19 mouse cellular contexts compared by ENCODE assay signal in genomic region chr15:80112499-80112898, GRCm38 (mm10). TPM values are rescaled to one million over a fixed set of nuclear protein-coding genes. Genes with fewer than 3 reads are reported as not detected.
DNase-seq lines count a peak whose midpoint lies in the region; ATAC-seq and TF ChIP-seq lines count a peak whose summit lies in the region.
"Had no signal": no experiment of that assay in that cellular context is flagged by ENCODE, and none has a peak within 500 bp of the region (broad histone marks: within the 10 kb centered on the region; RNA-seq: fewer than 3 reads in every experiment).

No protein-coding gene starts in this region.

- intact Hi-C loops in heart, postnatal 25 days (cut with DNase I), result no loop called here

- H3K4me3 ChIP-seq in layer of hippocampus, adult 2 months, result no peak overlapping the region
- H3K4me3 ChIP-seq: embryonic facial prominence, embryonic 12.5 days; limb, embryonic 15.5 days had no signal

- H3K27ac ChIP-seq in layer of hippocampus, adult 2 months, result no peak overlapping the region
- H3K27ac ChIP-seq: embryonic facial prominence, embryonic 12.5 days; limb, embryonic 15.5 days had no signal

- no peak for ATAC-seq in CD4-positive, CD25-positive, alpha-beta regulatory T cell, adult 4 months
- 0 out of 2 replicates have a peak, but pooled peaks have one; percentile 26 for ATAC-seq in erythroid progenitor cell, adult 5-6 weeks (replicated peaks; ENCODE audit: low FRiP score, poor library complexity, severe bottlenecking)

- peak; percentile 68 for TF ChIP-seq CTCF in layer of hippocampus, adult 2 months (conservative IDR thresholded peaks at IDR 0.05)

- DNase-seq in CD4-positive, CD25-positive, alpha-beta regulatory T cell, adult 2 months (ENCODE audit: low read depth, low spot score), result peak; percentile 58
- no peak for DNase-seq in layer of hippocampus, adult 2 months (ENCODE audit: low spot score in 2 of 2)
- no peak for DNase-seq in layer of hippocampus, adult 18-20 months (ENCODE audit: low spot score in 2 of 2)
- DNase-seq in A20 (ENCODE audit: low read depth, low spot score), result peak; percentile 53
- no peak for DNase-seq in heart, postnatal 25 days (ENCODE audit: low spot score)
- no peak for DNase-seq in adrenal gland, postnatal 36 days
- DNase-seq: adrenal gland, adult 2 months; cerebellum, postnatal 36 days; gastrocnemius, postnatal 10 days; heart, postnatal 36 days; kidney, postnatal 4 days; lung, postnatal 4 days; right cerebral cortex, postnatal 4 days had no signal

RNA-seq across cellular contexts. Expression of gene Tab1, which starts 20.4 kb away (rescaled TPM):
- polyA plus RNA-seq in CD4-positive, CD25-positive, alpha-beta regulatory T cell, adult 4 months (2017; shearing (Covaris generic)), result 10 to 100 TPM; 12.0 to 39.6 TPM
- total RNA-seq in layer of hippocampus, adult 2 months (2021), result 10 to 100 TPM; 28.2 to 30.2 TPM
- total RNA-seq in layer of hippocampus, adult 18-20 months (2021), result 10 to 100 TPM; 21.2 to 23.4 TPM
- total RNA-seq in erythroid progenitor cell, adult 5-6 weeks (2015; ENCODE audit: low replicate concordance), result 8.6 and 9.2 TPM in 2 replicates
- 22.5 and 26.3 TPM in 2 replicates for total RNA-seq in erythroid progenitor cell, adult 5-6 weeks (2017; ENCODE audit: low replicate concordance)
- total RNA-seq in heart, postnatal 25 days (2021), result 10 to 100 TPM; 23.7 to 26.5 TPM
- 10 to 100 TPM; 11.9 to 18.3 TPM for total RNA-seq in adrenal gland, postnatal 36 days (2021)

RNA-seq across cellular contexts. Expression of gene Rpl3, which starts 20.8 kb away (rescaled TPM):
- 1,000 to 10,000 TPM; 3,782 to 4,433 TPM for polyA plus RNA-seq in CD4-positive, CD25-positive, alpha-beta regulatory T cell, adult 4 months (2017; shearing (Covaris generic))
- total RNA-seq in layer of hippocampus, adult 2 months (2021), result 100 to 1,000 TPM; 558 to 583 TPM
- total RNA-seq in layer of hippocampus, adult 18-20 months (2021), result 100 to 1,000 TPM; 600 to 628 TPM
- 600 and 647 TPM in 2 replicates for total RNA-seq in erythroid progenitor cell, adult 5-6 weeks (2015; ENCODE audit: low replicate concordance)
- total RNA-seq in erythroid progenitor cell, adult 5-6 weeks (2017; ENCODE audit: low replicate concordance), result 701 and 821 TPM in 2 replicates
- 100 to 1,000 TPM; 154 to 183 TPM for total RNA-seq in heart, postnatal 25 days (2021)
- 100 to 1,000 TPM; 602 to 611 TPM for total RNA-seq in adrenal gland, postnatal 36 days (2021)

RNA-seq across cellular contexts. Expression of gene Syngr1, which starts 21.4 kb away (rescaled TPM):
- polyA plus RNA-seq in CD4-positive, CD25-positive, alpha-beta regulatory T cell, adult 4 months (2017; shearing (Covaris generic)), result under 1 TPM; 0.86 to 0.94 TPM
- total RNA-seq in layer of hippocampus, adult 2 months (2021), result 100 to 1,000 TPM; 356 to 380 TPM
- total RNA-seq in layer of hippocampus, adult 18-20 months (2021), result 100 to 1,000 TPM; 370 to 379 TPM
- 19.1 and 20.1 TPM in 2 replicates for total RNA-seq in erythroid progenitor cell, adult 5-6 weeks (2015; ENCODE audit: low replicate concordance)
- 3.6 and 16.7 TPM in 2 replicates for total RNA-seq in erythroid progenitor cell, adult 5-6 weeks (2017; ENCODE audit: low replicate concordance)
- 10 to 100 TPM; 77.5 to 92.2 TPM for total RNA-seq in heart, postnatal 25 days (2021)
- 10 to 100 TPM; 28.0 to 31.5 TPM for total RNA-seq in adrenal gland, postnatal 36 days (2021)
- total RNA-seq: monocyte, adult 5-6 weeks; neutrophil, adult 5-6 weeks had no signal

Comparison
In these comparisons a context has a peak if more than half of its experiments do, and no peak if none do; other contexts are left out.
1. DNase-seq: peak in CD4-positive, CD25-positive, alpha-beta regulatory T cell, adult 2 months (single experiment) and A20 (single experiment); none in layer of hippocampus, adult 2 months (0 of 2), layer of hippocampus, adult 18-20 months (0 of 2), heart, postnatal 25 days (single experiment) and adrenal gland, postnatal 36 days (0 of 2).